Mouse (Mus musculus) embryonic facial prominence, embryonic 11.5 days (tissue): ENCODE data around the gene Med17. TPM values are rescaled to one million over a fixed set of nuclear protein-coding genes. Genes with fewer than 3 reads are reported as not detected.

Experiments
- ATAC-seq: fragments of 200-750 bp; cut with Nextera tagmentation; replicated peaks from 2 replicates; pipeline ENCODE4 v1.8.0; 2017; ENCODE audit warnings: low read depth; ENCODE audit not compliant: insufficient number of reproducible peaks, low FRiP score, low TSS enrichment
- DNase-seq: peaks from one replicate; pipeline ENCODE4 v3.0.0-alpha.2; 2015; ENCODE audit warnings: low spot score
- H3K27ac ChIP-seq: fragments of 300-500 bp; sonication (generic); replicated peaks from 2 replicates; pipeline ENCODE4 v1.5.1; 2014; ENCODE audit warnings: mild to moderate bottlenecking, low read depth, low read length, control low read depth
- H3K27me3 ChIP-seq: fragments of 300-500 bp; sonication (generic); 2 replicates; pipeline ENCODE4 v1.6.1; 2014; ENCODE audit warnings: mild to moderate bottlenecking, low read length, moderate library complexity, mixed read lengths; ENCODE audit not compliant: control insufficient read depth, insufficient read depth
- H3K36me3 ChIP-seq: fragments of 300-500 bp; sonication (generic); replicated peaks from 2 replicates; pipeline ENCODE4 v1.6.1; 2014; ENCODE audit warnings: low read depth, mild to moderate bottlenecking, low read length, moderate library complexity, mixed read lengths; ENCODE audit not compliant: control insufficient read depth, insufficient read depth
- H3K4me1 ChIP-seq: fragments of 300-500 bp; sonication (generic); 2 replicates; pipeline ENCODE4 v1.6.1; 2014; ENCODE audit warnings: low read length, mixed read lengths; ENCODE audit not compliant: control insufficient read depth, insufficient read depth
- H3K4me2 ChIP-seq: fragments of 300-500 bp; sonication (generic); 2 replicates; pipeline ENCODE4 v1.6.1; 2014; ENCODE audit warnings: low read depth, mild to moderate bottlenecking, control low read depth, low read length, moderate library complexity
- H3K4me3 ChIP-seq: fragments of 300-500 bp; sonication (generic); 2 replicates; pipeline ENCODE4 v1.5.1; 2014; ENCODE audit warnings: low read depth, low read length, control low read depth
- H3K9ac ChIP-seq: fragments of 300-500 bp; sonication (generic); replicated peaks from 2 replicates; pipeline ENCODE4 v1.6.1; 2014; ENCODE audit warnings: mild to moderate bottlenecking, control low read depth, low read length
- H3K9me3 ChIP-seq: fragments of 300-500 bp; sonication (generic); replicated peaks from 2 replicates; pipeline ENCODE4 v1.6.1; 2016; ENCODE audit warnings: mild to moderate bottlenecking, low read length, inconsistent platforms, mixed read lengths; ENCODE audit not compliant: control insufficient read depth
- WGBS: fragments of 180-500 bp; shearing (Covaris S2); extraction: QIAGEN DNeasy Blood & Tissue Kit; methylation state at CpG from one replicate; pipeline ENCODE4 v1.1.7; 2014; 5-methylcytosine and 5-hydroxymethylcytosine counted together
- microRNA-seq: library from miRNA; unstranded; fragments of <30 nt; microRNA quantifications from one replicate; pipeline ENCODE4, GENCODE M21; 2016; ENCODE audit warnings: borderline number of aligned reads
- polyA plus RNA-seq: library from polyadenylated mRNA; unstranded; fragments of >200 nt; fragmentation: Nextera tagmentation; extraction: Ambion mirVana; gene quantifications from 2 replicates; pipeline ENCODE4 v1.2.1, GENCODE M21; 2014

Med17 gene
- polyA plus RNA-seq, 1 experiment from 2014 or later, result 38.8 TPM

GRCm38 (mm10) chr9:15224912-15225311, 54.8 kb downstream of the Med17 start:
- Histone ChIP-seq H3K4me2 (no peak overlapping the region), H3K36me3 (no peaks in the 10 kb centered on the region), H3K4me3 (no peak overlapping the region), H3K9ac (no peak overlapping the region), H3K27ac (no peak overlapping the region), H3K4me1 (no peaks in the 10 kb centered on the region), H3K9me3 (no peaks in the 10 kb centered on the region), H3K27me3 (no peaks in the 10 kb centered on the region)
- ATAC-seq (no peak), DNase-seq (no peak)
- WGBS, result 49% methylated on average over 2 of the region's 2 CpGs

- H3K36me3 ChIP-seq, result no peaks in the 10 kb centered on the region
- H3K9ac ChIP-seq, result no peak overlapping the region
- no peak overlapping the region for H3K4me3 ChIP-seq
- H3K27me3 ChIP-seq, result no peaks in the 10 kb centered on the region
- 78% methylated on average over 1 of the region's 1 CpGs for WGBS
- ATAC-seq (no peak), DNase-seq (no peak)
- H3K9me3 ChIP-seq, result no peaks in the 10 kb centered on the region
- H3K4me1 ChIP-seq, result no peaks in the 10 kb centered on the region
- H3K27ac ChIP-seq, result no peak overlapping the region
- no peak overlapping the region for H3K4me2 ChIP-seq
Observed at GRCm38 (mm10) chr9:15213695-15214094, 66.0 kb downstream of the Med17 start.

GRCm38 (mm10) chr9:15211876-15212275, 67.9 kb downstream of the Med17 start:
- Histone ChIP-seq H3K27ac (no peak overlapping the region), H3K4me3 (no peak overlapping the region), H3K4me1 (no peaks in the 10 kb centered on the region), H3K4me2 (no peak overlapping the region), H3K9ac (no peak overlapping the region), H3K9me3 (no peaks in the 10 kb centered on the region), H3K36me3 (no peaks in the 10 kb centered on the region), H3K27me3 (no peaks in the 10 kb centered on the region)
- DNase-seq (no peak), ATAC-seq (no peak)
- 77% methylated on average over 3 of the region's 3 CpGs for WGBS

Small RNA genes within 50 kb of the gene (microRNA-seq; reads per million reads assigned to microRNA genes)
- gene Gm49349, result not detected
- not detected for gene mmu-mir-7650

Other genes starting within 250 kb of the Med17 start
- 89.8 and 94.4 TPM in 2 replicates for gene Panx1, start 234.5 kb downstream of the Med17 start, polyA plus RNA-seq
- gene Hephl1, start 167.8 kb downstream of the Med17 start, polyA plus RNA-seq, result not detected in 2 replicates
- gene Vstm5, start 40.9 kb downstream of the Med17 start, polyA plus RNA-seq, result 1.7 and 1.8 TPM in 2 replicates
- gene Taf1d, start 26.3 kb upstream of the Med17 start, polyA plus RNA-seq, result 72.9 and 73.3 TPM in 2 replicates
- 5.7 and 5.8 TPM in 2 replicates for gene 4931406C07Rik, start 26.5 kb upstream of the Med17 start, polyA plus RNA-seq
- 19.1 and 22.0 TPM in 2 replicates for gene Cep295, start 77.9 kb upstream of the Med17 start, polyA plus RNA-seq
- 3.5 and 4.8 TPM in 2 replicates for gene Smco4, start 213.5 kb upstream of the Med17 start, polyA plus RNA-seq